Mouse (Mus musculus) right cerebral cortex, adult 2 months (tissue): ENCODE data around the gene Wipf3.

Experiments
- DNase-seq, 2 experiments: peaks; one replicate each; pipeline ENCODE4 v3.0.0; 2021 to 2022; ENCODE audit warnings: low spot score in 2 of 2

The Wipf3 gene

DNA sequence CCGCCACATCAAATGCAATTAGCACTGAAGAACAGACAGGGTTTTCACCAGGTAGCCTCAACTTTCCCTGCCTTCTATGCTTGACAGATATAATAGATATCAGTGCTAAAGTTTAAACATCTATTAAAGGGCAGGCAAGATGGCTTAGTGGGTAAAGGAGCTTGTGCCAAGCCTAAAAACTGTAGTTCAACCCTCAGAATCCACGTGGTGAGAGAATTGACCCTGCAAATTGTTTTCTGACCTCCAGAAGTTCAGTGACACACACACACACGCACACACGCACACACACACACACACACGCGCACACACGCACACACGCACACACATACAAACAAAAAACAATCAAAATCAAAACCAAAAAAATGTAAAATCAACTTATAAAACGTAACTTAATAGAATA lies 2.8 kb downstream of the Wipf3 start:
- no peak for DNase-seq

DNA sequence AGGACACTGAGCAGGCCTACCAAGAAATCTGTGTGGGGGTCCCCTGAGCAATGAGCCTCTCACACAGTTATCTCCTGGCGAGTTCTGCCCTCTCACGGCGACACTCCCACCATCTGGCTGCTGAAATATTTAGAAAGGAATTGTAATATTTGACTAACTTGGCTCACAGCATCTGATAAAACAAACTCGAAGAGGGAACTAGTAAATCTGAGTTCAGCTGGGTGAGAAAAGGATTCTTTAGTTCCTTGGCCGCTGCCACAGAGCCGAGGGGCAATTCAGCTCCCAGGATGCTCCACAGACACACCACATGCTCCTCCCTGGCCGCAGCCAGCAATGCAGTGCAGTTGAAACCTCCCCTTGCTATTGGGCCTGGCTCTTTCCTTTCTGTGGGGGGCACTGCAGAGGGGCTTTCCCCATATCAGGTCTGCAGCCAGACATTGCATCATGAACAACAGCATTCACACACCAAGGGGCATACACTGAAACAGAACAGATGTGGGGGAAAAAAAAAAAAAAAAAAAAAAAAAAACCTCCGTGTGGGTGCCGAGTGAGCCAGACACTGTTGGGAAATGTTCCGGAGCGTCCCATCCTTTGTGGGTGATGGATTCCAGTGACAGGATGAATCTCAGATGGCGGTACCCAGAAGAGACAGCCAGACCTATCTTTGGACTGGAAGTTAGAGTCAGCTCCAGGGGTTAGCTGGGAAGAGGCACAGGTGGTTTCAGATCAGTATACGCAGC lies 3.6 kb downstream of the Wipf3 start:
- DNase-seq: no peak

DNA sequence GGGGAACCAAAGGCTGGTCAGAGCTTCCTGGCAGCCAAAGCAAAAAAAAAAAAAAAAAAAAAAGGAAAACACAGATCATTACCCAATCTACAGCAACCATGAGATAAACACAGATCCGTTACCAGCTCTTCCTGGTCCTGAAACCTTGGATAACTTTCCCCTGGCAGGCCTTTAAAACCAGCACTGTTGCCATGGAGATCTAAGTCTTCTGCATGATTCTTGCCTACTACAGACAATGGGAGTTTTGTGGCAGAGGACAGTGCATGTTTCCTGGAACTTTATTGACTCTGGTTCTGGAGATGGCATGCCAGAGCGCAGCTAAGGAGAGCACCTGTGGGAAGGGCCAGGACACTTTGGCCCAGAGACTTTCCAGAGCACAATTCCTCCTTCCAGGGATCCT lies 4.8 kb downstream of the Wipf3 start:
- DNase-seq: no peak

DNA sequence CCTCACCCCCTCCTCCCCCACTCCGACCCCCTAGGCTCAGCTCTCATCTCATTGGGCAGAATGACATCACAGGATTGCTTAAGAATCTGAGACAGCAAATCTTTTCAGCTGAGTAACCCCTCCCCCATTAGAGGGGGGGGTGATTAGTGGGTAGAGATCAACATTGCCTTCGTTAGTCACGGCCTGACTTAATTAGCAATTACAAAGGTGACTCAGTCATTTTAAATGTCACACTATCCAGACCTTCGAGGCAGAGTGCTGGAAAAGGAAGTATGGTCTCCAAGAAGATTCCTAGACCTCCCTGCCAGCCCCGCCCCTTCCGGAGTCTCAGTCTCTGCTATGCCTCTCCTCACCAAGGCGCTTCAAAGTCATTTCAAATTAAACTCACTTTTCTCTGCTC lies 6.3 kb downstream of the Wipf3 start:
- DNase-seq: no peak

DNA sequence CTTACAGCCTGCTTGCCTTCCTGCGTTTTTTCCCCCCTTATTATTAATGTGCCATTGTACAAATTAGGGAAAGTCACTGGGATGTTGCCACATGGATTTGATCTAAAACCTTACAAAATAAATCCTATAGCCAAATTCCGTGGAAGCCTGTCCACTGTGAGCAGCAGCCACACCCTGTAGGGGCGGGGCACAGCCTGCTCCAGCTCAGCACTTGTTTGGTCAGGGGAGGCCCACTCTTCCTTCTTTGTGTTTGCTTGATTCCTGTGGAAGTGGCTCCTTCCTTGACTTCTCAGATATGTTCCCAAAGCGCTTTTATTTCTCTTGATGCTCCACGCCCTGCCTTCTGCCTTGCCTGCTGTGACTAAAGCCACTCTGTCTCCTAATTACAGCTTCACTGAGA lies 6.9 kb downstream of the Wipf3 start:
- DNase-seq: no peak

DNA sequence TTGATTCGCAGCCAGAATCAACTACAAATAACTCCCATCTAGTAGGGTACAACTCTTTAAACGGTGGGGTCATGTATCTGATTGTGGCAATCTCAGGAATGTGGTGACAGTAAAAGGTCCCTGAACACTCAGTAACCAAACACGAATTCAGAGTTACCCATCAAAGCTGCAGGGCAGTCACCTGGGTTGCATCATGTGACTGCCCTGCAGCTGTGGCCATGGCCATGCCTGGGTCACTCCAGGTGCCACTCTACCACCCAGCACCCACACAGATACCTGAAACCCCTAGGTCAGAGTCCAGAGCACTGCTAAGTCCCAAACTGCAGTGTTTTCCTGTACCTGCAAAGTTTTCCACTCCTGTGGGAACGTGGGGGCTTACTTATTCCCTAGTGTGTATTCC lies 9.1 kb downstream of the Wipf3 start:
- DNase-seq: no peak

DNA sequence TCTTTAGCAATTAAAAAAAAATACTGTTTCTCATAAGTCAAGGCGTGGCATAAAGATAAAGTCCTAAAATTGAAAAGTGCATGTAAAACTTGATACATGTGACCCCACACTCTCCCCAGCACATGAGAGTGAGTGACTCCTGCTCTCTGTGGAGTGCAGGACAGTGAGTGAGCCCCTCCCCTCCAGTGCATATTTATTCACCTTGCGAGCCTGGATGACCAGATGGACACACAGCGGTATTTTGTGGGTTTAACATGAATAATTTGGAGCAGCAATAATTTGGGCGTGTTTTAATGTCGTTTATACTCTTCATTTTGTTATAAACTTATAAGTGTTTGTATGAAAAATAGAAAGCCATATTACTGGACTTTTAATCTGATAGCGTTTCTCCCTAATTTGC lies 11.3 kb downstream of the Wipf3 start:
- DNase-seq: no peak

DNA sequence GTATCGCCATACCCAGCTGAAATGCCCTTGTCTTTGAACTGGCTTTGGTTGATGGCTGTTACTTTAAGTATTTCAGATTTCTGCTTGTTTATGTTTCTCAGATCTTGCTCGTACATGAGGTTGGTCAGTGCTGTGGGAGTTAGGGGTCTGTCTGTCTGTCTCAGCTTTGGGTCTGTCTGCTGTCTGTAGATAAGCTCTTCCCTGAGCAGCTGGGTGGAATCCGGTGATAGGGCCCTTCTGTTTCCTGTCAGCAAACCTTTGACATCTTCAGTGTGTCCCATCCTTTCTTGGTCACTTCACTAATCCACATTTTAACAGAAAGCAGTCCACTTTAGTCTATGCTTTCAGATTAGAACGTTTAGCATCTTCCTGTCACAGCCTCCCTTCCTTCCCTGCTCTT lies 14.3 kb downstream of the Wipf3 start:
- DNase-seq: no peak

DNA sequence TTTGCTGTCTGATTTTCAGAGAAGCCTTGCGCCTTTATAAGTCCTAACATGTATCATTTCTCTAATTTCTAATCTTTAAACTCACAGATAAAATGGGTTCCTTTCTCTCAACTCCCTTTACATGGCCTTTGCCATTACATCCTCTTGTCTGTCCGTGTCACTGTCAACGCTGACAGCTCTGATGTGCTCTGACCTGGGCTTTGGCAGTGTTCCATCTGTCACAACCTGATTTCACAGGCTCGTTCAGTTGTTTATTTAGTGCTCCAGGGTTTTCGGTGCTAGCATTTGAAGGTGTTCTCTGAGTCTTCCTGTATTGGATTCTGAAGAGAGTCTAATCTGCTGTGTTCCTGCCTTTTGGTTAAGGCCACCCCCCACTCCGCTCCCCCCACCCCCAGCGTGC lies 14.7 kb downstream of the Wipf3 start:
- no peak for DNase-seq

DNA sequence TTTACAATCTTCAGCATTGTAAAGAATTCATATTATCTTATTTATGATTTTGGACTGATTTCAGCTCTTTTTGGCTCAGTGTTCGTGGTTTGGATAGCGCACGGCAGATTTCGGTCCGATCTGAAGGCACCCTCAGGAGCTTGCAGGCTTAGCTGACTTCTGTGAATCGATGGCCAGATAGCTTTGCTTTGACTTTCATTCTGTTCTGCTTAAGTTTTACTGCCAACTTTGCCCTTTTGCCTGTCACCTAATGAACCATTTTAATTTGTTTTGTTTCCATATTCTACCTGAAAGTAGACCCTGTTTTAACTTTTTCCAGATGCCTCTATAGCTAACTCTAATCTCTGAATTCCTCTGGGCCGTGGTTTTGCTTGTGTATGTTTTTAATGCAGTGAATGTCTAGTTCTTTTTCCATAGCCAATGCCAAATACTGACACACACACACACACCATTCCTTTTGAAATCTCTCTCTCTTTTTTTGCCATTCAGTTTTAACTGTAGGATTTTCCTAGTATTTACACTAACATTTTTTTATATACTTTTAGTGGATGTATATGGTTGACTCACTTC lies 15.9 kb downstream of the Wipf3 start:
- DNase-seq: no peak

DNA sequence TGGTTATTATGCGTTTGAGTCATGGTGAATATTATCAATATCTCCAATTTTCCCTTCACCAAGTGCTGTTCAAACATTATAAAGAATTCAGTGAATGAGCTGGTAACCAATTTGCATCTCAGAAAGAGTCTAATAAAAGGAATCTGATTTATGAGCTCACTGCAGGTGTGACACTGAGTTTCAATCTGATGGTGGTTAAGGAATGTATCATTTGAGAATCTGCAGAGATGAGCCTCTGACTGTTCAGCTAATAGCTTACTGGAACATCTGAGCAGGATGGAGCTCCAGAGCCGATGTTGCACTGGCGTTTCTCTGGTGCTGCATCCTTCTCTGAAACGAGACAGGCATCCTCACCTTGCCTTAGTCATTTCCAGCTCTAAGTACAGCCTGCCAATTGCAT lies 17.9 kb downstream of the Wipf3 start:
- DNase-seq: no peak

DNA sequence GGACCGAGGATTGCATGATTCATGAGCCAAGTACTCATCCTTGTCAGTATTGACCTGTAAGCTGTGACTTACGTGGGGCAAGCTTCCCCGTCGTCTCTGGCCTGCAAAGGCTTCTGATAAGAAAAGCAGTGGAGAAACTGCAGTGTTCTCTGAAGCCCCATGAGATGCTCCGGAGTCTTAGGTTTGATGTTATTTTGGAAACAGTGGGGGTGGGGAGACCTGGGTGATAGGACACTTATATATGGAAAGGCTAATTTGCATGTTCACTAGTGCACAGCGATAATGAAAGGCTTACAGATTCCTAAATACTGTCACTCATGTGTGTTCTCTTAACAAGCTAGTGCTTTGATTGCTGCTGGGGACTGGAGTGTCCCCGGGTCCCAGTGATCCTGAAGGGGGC lies 30.3 kb downstream of the Wipf3 start:
- no peak for DNase-seq

DNA sequence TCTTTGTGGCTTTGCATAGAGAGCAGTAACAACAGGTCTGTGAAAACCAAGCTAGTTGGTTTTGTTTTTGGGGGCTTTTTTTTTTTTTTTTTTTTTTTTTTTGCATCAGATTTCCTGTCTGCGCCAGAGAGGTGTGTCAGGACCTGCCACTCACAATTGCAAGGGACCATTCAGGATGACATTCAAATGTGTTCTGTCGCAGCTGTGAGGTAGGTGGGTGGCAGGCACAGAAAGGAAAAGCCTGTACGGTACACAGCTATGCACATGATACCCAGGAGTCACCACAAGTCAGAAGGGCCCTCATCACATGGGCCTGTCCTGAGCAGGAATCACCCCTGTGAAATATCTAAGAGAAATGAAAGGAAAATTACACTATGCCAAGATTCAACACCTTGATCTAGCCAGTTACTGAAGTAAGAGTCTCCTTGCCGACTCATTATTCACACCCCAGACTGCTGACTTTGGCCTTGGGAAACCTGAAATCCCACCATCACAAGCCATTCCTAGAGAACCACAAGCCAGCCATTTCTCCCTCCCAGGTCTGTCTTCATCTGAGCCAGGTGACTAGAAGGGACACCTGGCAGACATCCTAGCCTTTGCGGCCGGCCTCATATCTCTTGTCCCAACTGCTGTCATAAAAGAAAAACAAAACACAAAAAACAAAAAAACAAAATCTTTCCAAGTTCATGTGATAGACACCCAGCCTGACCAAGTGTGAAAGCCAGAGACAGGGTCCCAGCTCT lies 30.9 kb downstream of the Wipf3 start:
- no peak for DNase-seq

DNA sequence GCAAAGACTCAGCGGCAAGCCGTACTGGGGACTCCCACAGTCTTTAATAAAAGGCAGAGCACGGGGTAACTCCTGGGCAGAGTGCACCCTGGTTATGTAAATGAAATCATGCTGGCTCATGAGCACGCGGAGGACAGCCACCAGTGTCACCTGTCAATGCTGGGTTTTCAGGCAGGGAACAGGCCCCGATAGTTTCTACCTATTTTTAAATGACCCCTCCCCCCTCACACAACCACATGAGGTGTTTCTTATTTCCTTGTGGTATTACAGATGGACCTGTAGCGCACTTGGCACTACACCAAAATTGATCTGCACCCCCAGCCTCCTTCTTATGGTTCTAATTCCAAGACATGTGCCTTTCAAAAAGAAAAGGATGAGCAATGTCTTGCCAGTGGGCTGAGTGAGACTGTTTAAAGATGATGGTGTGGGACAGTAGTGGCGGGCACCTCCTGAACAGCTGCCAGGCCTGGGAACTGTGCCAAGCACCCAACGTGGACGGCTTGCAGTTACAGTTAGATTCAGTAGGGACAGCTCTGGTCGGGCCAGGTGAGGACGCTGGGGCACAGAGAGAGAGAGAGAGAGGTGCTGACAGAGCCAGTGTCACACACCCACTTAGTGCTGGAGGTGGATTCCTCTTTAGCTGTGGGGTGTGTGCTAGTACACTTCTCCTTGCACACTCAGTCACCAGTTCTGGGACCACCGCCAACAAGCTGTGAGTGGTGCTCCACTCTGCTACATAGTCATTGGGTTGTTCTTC lies 31.7 kb downstream of the Wipf3 start:
- peak; percentile 68 to 74 for DNase-seq

DNA sequence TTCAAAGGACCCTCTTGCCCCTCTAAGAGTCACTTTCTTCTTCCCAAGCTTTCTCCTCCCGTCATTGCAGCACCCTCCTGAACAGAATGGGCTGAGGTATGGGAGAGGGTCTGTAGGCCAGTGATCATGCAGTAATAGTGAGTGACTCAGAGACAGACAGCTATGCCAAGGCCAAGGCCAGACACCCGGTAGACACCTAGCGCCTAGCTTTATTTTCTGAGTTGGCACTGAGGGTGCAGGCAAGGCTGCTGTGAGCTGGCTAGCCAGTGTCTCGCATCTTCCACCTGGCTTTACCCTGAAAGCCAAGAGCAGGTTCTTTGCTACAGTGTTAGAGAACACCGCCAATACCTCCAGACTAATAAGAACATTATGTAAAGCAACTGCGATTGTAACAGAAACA lies 33.4 kb downstream of the Wipf3 start:
- no peak for DNase-seq

DNA sequence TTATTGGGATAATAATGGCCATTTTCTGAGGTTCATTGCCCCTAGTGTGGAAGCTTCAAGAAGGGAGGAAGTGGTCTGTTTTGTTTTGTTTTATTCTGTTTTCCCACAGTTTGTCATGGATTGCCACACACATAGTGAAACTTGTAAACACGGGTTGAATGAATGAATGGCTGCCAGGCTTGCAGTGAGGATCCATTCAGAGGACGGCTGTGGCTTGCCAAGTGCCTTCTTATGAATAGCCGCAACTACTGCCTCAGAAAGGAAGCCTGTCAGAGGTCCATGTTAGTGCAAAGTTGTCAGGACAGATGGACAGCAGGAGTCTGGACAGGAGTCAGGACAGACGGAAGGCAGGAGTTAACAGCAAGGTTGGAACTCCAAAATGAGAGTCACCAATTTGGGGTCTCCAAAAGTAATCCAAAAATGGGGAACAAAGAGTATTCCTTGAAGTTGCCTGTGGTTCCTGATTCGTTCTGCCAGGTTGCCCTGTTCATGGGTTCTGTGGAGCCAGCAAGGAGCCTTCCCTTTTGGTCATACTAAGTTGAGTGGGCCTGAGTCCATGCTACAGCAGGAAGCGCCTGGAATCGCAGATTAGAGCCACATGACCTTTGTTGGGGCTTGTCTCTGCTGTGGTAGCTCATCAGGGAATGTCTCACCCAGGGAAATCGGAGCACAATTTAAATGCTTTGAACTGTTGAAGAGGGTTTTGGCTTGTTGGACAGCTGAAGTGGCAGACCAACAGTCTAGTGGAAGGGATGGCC lies 34.5 kb downstream of the Wipf3 start:
- DNase-seq: no peak

DNA sequence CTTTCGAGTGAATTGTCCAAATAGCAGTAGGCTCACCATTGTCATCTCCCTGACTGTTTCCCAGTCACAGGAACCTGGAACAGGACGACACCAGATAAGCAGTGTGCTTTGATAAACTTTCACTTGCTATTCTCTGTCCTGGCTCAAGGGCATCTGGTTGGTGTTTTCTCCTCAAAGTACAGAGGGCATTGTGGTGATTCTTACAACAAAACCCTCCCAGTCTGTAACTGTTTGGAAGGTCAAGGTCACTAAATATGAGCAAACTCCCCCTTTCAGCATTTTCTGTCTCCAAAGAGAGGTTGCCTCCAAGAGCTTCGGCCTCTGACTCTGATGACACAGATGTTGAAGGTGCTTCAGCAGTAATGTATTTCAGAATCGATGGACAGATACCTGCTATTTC lies 35.5 kb downstream of the Wipf3 start:
- no peak for DNase-seq

DNA sequence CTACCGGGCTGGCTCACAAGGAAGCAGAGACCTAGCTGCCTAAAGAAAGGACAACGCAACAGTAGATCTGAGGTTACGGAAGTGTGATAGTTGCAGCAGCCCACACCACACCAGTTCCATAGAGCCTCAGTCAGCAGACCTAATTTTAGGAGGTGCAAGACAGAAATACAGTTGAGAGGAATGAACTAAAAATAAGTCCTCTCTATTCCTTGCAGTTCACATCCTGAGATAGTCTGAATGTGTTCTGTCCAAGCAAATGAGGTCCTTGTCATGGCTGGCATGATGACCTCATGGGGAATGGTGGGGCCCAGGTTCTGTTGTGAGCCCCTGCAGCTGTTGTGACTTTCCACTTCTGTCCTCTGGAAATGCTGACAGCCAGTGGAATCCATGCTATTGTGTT lies 38.0 kb downstream of the Wipf3 start:
- no peak for DNase-seq

DNA sequence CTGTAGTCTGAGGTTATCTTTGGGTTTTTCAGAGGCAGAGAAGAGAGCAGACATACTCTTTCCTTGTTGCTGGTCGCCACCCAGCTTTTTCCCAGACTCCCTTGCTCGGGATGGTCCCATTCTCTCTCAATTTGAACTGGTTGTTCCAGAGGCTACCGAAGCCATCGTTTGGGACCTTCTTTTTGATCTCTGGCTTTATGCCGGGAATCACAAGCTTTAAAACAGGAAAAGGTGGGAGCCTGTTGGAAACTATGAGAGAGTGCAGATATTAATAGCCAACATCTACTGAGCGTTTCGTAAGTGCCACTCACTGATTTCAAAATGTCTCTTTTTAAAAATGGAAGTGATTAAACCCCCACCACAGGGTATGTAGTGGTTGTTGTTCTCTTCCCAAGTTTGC lies 42.5 kb downstream of the Wipf3 start:
- no peak for DNase-seq

DNA sequence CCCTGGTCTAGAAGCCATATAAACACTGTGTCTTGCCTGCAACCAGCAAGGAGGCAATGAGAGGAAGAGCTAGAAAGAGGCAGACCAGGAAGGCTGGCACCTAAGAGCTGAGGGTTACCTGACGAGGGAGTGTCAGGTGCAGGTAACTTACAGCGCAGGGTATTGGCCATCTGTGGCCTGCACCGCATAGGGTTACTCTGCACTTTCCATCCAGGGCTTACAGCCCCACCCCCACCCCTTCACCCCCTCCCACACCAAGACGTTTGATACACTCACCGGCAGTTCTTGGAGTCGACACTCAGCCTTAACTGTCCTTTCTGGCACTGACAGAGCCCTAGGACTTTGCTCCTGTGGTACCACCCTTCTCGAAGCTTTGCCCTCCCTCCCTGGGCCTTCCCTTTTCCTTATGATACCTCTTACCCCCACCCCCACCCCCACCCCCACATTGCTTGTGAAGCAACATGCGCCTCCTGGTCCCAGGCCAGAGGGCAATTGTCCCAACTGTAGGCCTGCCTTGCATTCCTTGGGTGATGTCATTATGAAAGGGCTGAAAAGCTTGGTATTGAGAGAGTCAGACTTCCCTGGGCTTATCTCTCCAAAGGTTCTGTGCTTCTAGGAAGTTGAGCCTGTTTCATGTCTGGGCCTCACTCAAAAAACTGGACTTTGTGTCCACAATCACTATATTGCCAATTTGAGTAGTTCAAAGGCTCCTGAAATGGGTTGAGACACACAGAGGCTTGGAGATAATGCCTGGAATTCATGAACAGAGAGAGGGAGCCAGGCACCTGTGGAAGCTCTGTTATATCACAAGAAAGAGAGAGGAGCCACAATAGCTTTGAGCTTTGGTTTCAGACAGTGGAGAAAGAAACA lies 43.7 kb downstream of the Wipf3 start:
- DNase-seq: no peak
